Mouse (Mus musculus) embryonic facial prominence, embryonic 13.5 days (tissue): ENCODE data around the gene Pacs1. TPM values are rescaled to one million over a fixed set of nuclear protein-coding genes. Genes with fewer than 3 reads are reported as not detected.

Experiments
- ATAC-seq: fragments of 200-750 bp; cut with Nextera tagmentation; 2 replicates; pipeline ENCODE4 v1.8.0; 2017; ENCODE audit warnings: low read depth; ENCODE audit not compliant: insufficient number of reproducible peaks, insufficient read depth, low FRiP score, low TSS enrichment
- H3K27ac ChIP-seq: fragments of 300-500 bp; sonication (generic); 2 replicates; pipeline ENCODE4 v1.5.1; 2015; ENCODE audit warnings: moderate library complexity, mild to moderate bottlenecking, inconsistent platforms
- H3K27me3 ChIP-seq: fragments of 300-500 bp; sonication (generic); 2 replicates; pipeline ENCODE4 v1.6.1; 2015; ENCODE audit warnings: mild to moderate bottlenecking, inconsistent platforms
- H3K36me3 ChIP-seq: fragments of 300-500 bp; sonication (generic); 2 replicates; pipeline ENCODE4 v1.6.1; 2015; ENCODE audit warnings: mild to moderate bottlenecking, inconsistent platforms
- H3K4me1 ChIP-seq: fragments of 300-500 bp; sonication (generic); 2 replicates; pipeline ENCODE4 v1.6.1; 2015; ENCODE audit warnings: inconsistent platforms
- H3K4me2 ChIP-seq: fragments of 300-500 bp; sonication (generic); 2 replicates; pipeline ENCODE4 v1.6.1; 2015; ENCODE audit warnings: moderate library complexity, mild to moderate bottlenecking, inconsistent platforms
- H3K4me3 ChIP-seq: fragments of 300-500 bp; sonication (generic); 2 replicates; pipeline ENCODE4 v1.5.1; 2015; ENCODE audit warnings: mild to moderate bottlenecking, inconsistent platforms
- H3K9ac ChIP-seq: fragments of 300-500 bp; sonication (generic); 2 replicates; pipeline ENCODE4 v1.6.1; 2015; ENCODE audit warnings: mild to moderate bottlenecking, inconsistent platforms
- H3K9me3 ChIP-seq: fragments of 300-500 bp; sonication (generic); 2 replicates; pipeline ENCODE4 v1.6.1; 2016; ENCODE audit warnings: inconsistent platforms
- WGBS: fragments of 180-500 bp; shearing (Covaris S2); methylation state at CpG from one replicate; pipeline ENCODE4 v1.1.7; 2015; ENCODE audit warnings: mixed read lengths; 5-methylcytosine and 5-hydroxymethylcytosine counted together
- polyA plus RNA-seq: library from polyadenylated mRNA; unstranded; fragments of >200 nt; fragmentation: Nextera tagmentation; extraction: Ambion mirVana; gene quantifications from 2 replicates; pipeline ENCODE4 v1.2.1, GENCODE M21; 2015

Gene Pacs1
- polyA plus RNA-seq, 1 experiment from 2014 or later = 28.7 TPM

- Histone ChIP-seq H3K4me2 (no peak overlapping the region), H3K27ac (no peak overlapping the region), H3K9me3 (no peaks in the 10 kb centered on the region), H3K4me3 (no peak overlapping the region), H3K36me3 (no peaks in the 10 kb centered on the region), H3K4me1 (no peaks in the 10 kb centered on the region), H3K27me3 (no peaks in the 10 kb centered on the region), H3K9ac (no peak overlapping the region)
- WGBS = 81% methylated on average over 3 of the region's 3 CpGs
- ATAC-seq = no peak
These were observed 74.4 kb downstream of the Pacs1 start for GRCm38 (mm10) chr19:5198553-5198952.

GRCm38 (mm10) chr19:5195417-5196035 lies 77.4 kb downstream of the Pacs1 start:
- Histone ChIP-seq H3K27me3 (no peaks in the 10 kb centered on the region), H3K4me1 (no peaks in the 10 kb centered on the region), H3K36me3 (no peaks in the 10 kb centered on the region), H3K4me2 (no peak overlapping the region), H3K27ac (no peak overlapping the region), H3K9me3 (no peaks in the 10 kb centered on the region), H3K4me3 (no peak overlapping the region), H3K9ac (no peak overlapping the region)
- no peak for ATAC-seq
- 64% methylated on average over 7 of the region's 7 CpGs for WGBS

- no peak overlapping the region for H3K27ac ChIP-seq
These were observed 80.5 kb downstream of the Pacs1 start for GRCm38 (mm10) chr19:5192397-5192796.

GRCm38 (mm10) chr19:5187439-5187838 lies 85.5 kb downstream of the Pacs1 start:
- 0 out of 2 replicates have a peak, but pooled peaks cover 9% of the 10 kb centered on the region for H3K36me3 ChIP-seq
- 87% methylated on average over 2 of the region's 2 CpGs for WGBS
- no peak overlapping the region for H3K9ac ChIP-seq
- no peaks in the 10 kb centered on the region for H3K4me1 ChIP-seq
- H3K27me3 ChIP-seq = no peaks in the 10 kb centered on the region
- no peak for ATAC-seq
- H3K4me3 ChIP-seq = no peak overlapping the region
- no peak overlapping the region for H3K4me2 ChIP-seq
- H3K27ac ChIP-seq = no peak overlapping the region
- peaks cover 11% of the 10 kb centered on the region; the same call in 1 of the 2 replicates for H3K9me3 ChIP-seq

More at GRCm38 (mm10) chr19:5192397-5192796, 80.5 kb downstream of the Pacs1 start:
- no peak overlapping the region for H3K4me3 ChIP-seq
- H3K36me3 ChIP-seq = no peaks in the 10 kb centered on the region
- no peaks in the 10 kb centered on the region for H3K27me3 ChIP-seq
- no peak overlapping the region for H3K9ac ChIP-seq
- H3K4me1 ChIP-seq = no peaks in the 10 kb centered on the region
- no peaks in the 10 kb centered on the region for H3K9me3 ChIP-seq
- no peak for ATAC-seq
- H3K4me2 ChIP-seq = no peak overlapping the region

- peaks cover 11% of the 10 kb centered on the region; the same call in 1 of the 2 replicates for H3K9me3 ChIP-seq
- H3K27ac ChIP-seq = no peak overlapping the region
- H3K4me2 ChIP-seq = no peak overlapping the region
- 61% methylated on average over 2 of the region's 2 CpGs for WGBS
- 0 out of 2 replicates have a peak, but pooled peaks cover 9% of the 10 kb centered on the region for H3K36me3 ChIP-seq
- H3K27me3 ChIP-seq = no peaks in the 10 kb centered on the region
- no peak overlapping the region for H3K9ac ChIP-seq
- ATAC-seq = no peak
- no peak overlapping the region for H3K4me3 ChIP-seq
- peaks cover 10% of the 10 kb centered on the region for H3K4me1 ChIP-seq
These were observed 91.0 kb downstream of the Pacs1 start for GRCm38 (mm10) chr19:5181926-5182325.

- Histone ChIP-seq H3K36me3 (0 out of 2 replicates have a peak, but pooled peaks cover under 1% of the 10 kb centered on the region), H3K9me3 (no peaks in the 10 kb centered on the region), H3K4me1 (peaks cover 10% of the 10 kb centered on the region), H3K4me2 (no peak overlapping the region), H3K9ac (no peak overlapping the region), H3K27me3 (no peaks in the 10 kb centered on the region), H3K27ac (no peak overlapping the region), H3K4me3 (no peak overlapping the region)
- ATAC-seq = no peak
- WGBS = 61% methylated on average over 5 of the region's 5 CpGs
These were observed 94.3 kb downstream of the Pacs1 start for GRCm38 (mm10) chr19:5178631-5179030.

- Histone ChIP-seq H3K9ac (no peak overlapping the region), H3K4me3 (no peak overlapping the region), H3K9me3 (no peaks in the 10 kb centered on the region), H3K4me1 (no peaks in the 10 kb centered on the region), H3K27me3 (no peaks in the 10 kb centered on the region), H3K36me3 (peaks cover 16% of the 10 kb centered on the region), H3K4me2 (no peak overlapping the region), H3K27ac (no peak overlapping the region)
- WGBS = 63% methylated on average over 1 of the region's 1 CpGs
- no peak for ATAC-seq
These were observed 102.5 kb downstream of the Pacs1 start for GRCm38 (mm10) chr19:5170430-5170829.

- 85% methylated on average over 4 of the region's 4 CpGs for WGBS
These were observed 105.4 kb downstream of the Pacs1 start for GRCm38 (mm10) chr19:5167477-5167876.

GRCm38 (mm10) chr19:5164380-5164779 lies 108.5 kb downstream of the Pacs1 start:
- no peaks in the 10 kb centered on the region for H3K9me3 ChIP-seq
- no peak for ATAC-seq
- H3K4me2 ChIP-seq = no peak overlapping the region
- H3K4me3 ChIP-seq = no peak overlapping the region
- WGBS = 56% methylated on average over 2 of the region's 2 CpGs
- H3K4me1 ChIP-seq = no peaks in the 10 kb centered on the region
- no peak overlapping the region for H3K9ac ChIP-seq
- H3K27me3 ChIP-seq = no peaks in the 10 kb centered on the region
- no peak overlapping the region for H3K27ac ChIP-seq
- peaks cover 33% of the 10 kb centered on the region for H3K36me3 ChIP-seq

More at GRCm38 (mm10) chr19:5167477-5167876, 105.4 kb downstream of the Pacs1 start:
- Histone ChIP-seq H3K27ac (no peak overlapping the region), H3K9ac (no peak overlapping the region), H3K9me3 (no peaks in the 10 kb centered on the region), H3K4me2 (no peak overlapping the region), H3K4me3 (no peak overlapping the region), H3K27me3 (no peaks in the 10 kb centered on the region), H3K36me3 (peaks cover 20% of the 10 kb centered on the region), H3K4me1 (no peaks in the 10 kb centered on the region)
- no peak for ATAC-seq

- Histone ChIP-seq H3K9ac (no peak overlapping the region), H3K27ac (no peak overlapping the region), H3K4me3 (no peak overlapping the region), H3K4me2 (no peak overlapping the region), H3K4me1 (no peaks in the 10 kb centered on the region), H3K27me3 (no peaks in the 10 kb centered on the region), H3K36me3 (peaks cover 34% of the 10 kb centered on the region), H3K9me3 (no peaks in the 10 kb centered on the region)
- no peak for ATAC-seq
- 89% methylated on average over 3 of the region's 3 CpGs for WGBS
These were observed 111.0 kb downstream of the Pacs1 start for GRCm38 (mm10) chr19:5161913-5162312.

GRCm38 (mm10) chr19:5152261-5152660 lies 120.7 kb downstream of the Pacs1 start:
- peaks cover 54% of the 10 kb centered on the region for H3K36me3 ChIP-seq
- no peaks in the 10 kb centered on the region for H3K4me1 ChIP-seq
- no peaks in the 10 kb centered on the region for H3K27me3 ChIP-seq
- no peak for ATAC-seq
- no peak overlapping the region for H3K4me3 ChIP-seq
- H3K9ac ChIP-seq = no peak overlapping the region
- H3K9me3 ChIP-seq = no peaks in the 10 kb centered on the region
- no peak overlapping the region for H3K27ac ChIP-seq
- 84% methylated on average over 6 of the region's 6 CpGs for WGBS
- H3K4me2 ChIP-seq = no peak overlapping the region

GRCm38 (mm10) chr19:5151741-5152140 lies 121.2 kb downstream of the Pacs1 start:
- WGBS = 77% methylated on average over 5 of the region's 5 CpGs
- peaks cover 59% of the 10 kb centered on the region for H3K36me3 ChIP-seq
- ATAC-seq = no peak
- H3K4me3 ChIP-seq = no peak overlapping the region
- no peaks in the 10 kb centered on the region for H3K27me3 ChIP-seq
- H3K9me3 ChIP-seq = no peaks in the 10 kb centered on the region
- H3K4me2 ChIP-seq = no peak overlapping the region
- H3K27ac ChIP-seq = no peak overlapping the region
- no peaks in the 10 kb centered on the region for H3K4me1 ChIP-seq
- no peak overlapping the region for H3K9ac ChIP-seq
